Mouse (Mus musculus) liver, postnatal 0 days (tissue): Measurements from ENCODE around the gene Trmt6.

Experiments
- CTCF ChIP-seq: sonication (generic); IDR thresholded peaks from 2 replicates; pipeline ENCODE4 v1.5.1; 2016; ENCODE audit warnings: antibody characterized with exemption, low read depth
- EP300 ChIP-seq: IDR thresholded peaks from 2 replicates; pipeline ENCODE4 v1.6.1; 2016; ENCODE audit warnings: antibody characterized with exemption, low read depth, mild to moderate bottlenecking

DNA sequence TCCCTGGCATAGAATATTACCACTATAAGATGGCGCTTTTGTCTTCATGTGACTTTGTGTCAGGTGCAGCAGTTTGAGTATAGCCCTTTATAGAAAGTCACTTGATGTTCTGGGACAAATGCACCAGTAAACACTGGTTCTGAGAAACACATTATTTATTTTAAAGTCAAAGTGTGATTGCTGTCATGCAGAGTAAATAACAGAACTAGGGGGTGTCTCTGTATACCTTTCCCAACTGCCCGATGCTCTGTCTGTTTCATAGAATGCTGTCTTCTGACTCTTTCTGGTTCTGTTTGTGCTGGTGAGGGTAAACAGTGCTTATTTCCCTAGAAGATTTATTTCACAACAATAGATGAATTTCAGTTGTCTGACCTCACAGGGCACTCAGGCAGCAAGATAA lies 47.5 kb upstream of the Trmt6 start:
- TF ChIP-seq CTCF = no peak
- TF ChIP-seq EP300 = peak; percentile 83
